Mouse (Mus musculus): ENCODE data around the gene Ints14.
"Not testable (repeated sequence)": the region's sequence is repeated elsewhere in the genome, so short reads cannot be mapped to it uniquely, and the experiment has no call there.

Gene Ints14

GRCm38 (mm10) chr9:65020991-65021886, 60.5 kb downstream of the Ints14 start, which contains the start of gene Hacd3:
Gene Hacd3, minus strand, starts transcription at chr9:65021693.
- peak; percentile 97 for DNase-seq

- DNase-seq = no peak
Measured at GRCm38 (mm10) chr9:65021887-65022579, 61.3 kb downstream of the Ints14 start.

- DNase-seq = no peak
Measured at GRCm38 (mm10) chr9:65022580-65023135, 62.0 kb downstream of the Ints14 start.

GRCm38 (mm10) chr9:65023447-65023846, 62.7 kb downstream of the Ints14 start:
- no peak for DNase-seq

- DNase-seq = no peak
Measured at GRCm38 (mm10) chr9:65027241-65027640, 66.5 kb downstream of the Ints14 start.

GRCm38 (mm10) chr9:65028313-65028712, 67.6 kb downstream of the Ints14 start:
- DNase-seq = no peak

GRCm38 (mm10) chr9:65031355-65031754, 70.7 kb downstream of the Ints14 start:
- not testable (repeated sequence) for DNase-seq

- no peak for DNase-seq
Measured at GRCm38 (mm10) chr9:65031894-65032268, 71.2 kb downstream of the Ints14 start.

- DNase-seq = peak; percentile 97
Measured at GRCm38 (mm10) chr9:65032269-65033108, 71.8 kb downstream of the Ints14 start, which contains the start of gene Dpp8. Gene Dpp8, plus strand, starts transcription at chr9:65032414.

GRCm38 (mm10) chr9:65036456-65036855, 75.8 kb downstream of the Ints14 start:
- DNase-seq = no peak

All from liver (tissue).